ENCODE assay signal across 16 mouse cellular contexts in the genomic region with DNA sequence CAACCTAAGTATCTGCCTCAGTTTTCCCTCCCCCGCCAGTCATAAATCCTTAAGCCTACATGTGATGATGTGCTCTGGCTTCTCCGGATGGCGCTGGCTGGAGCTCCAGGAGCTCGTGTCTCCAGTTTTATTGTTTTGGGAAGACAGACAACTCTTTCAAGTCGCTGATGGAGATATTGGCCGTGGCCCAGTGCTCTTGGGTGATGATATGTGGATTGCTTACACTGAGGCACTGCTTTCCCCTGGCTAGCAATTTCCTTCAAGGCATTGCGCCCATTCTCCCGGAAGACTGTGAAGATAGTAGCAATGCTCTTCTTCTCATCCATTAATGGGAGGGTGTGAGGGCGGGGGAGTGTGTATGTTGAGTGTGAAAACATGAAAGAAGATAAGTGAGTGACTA.
DNase-seq lines count a peak whose midpoint lies in the region; ATAC-seq lines count a peak whose summit lies in the region.
"Had no signal": no experiment of that assay in that cellular context is flagged by ENCODE, and none has a peak within 500 bp of the region (broad histone marks: within the 10 kb centered on the region; RNA-seq: fewer than 3 reads in every experiment).

No protein-coding gene starts in this region.

- ATAC-seq in embryonic facial prominence, embryonic 14.5 days (ENCODE audit: low read depth): no peak
- ATAC-seq: forebrain, embryonic 14.5 days had no signal

- H3K9me3 ChIP-seq in embryonic facial prominence, embryonic 14.5 days (ENCODE audit: control insufficient read depth, low read length): 0 out of 2 replicates have a peak, but pooled peaks cover 4% of the 10 kb centered on the region
- H3K9me3 ChIP-seq in embryonic facial prominence, embryonic 10.5 days: no peaks in the 10 kb centered on the region
- H3K9me3 ChIP-seq in midbrain, embryonic 10.5 days (replicated peaks): 0 out of 2 replicates have a peak, but pooled peaks cover 3% of the 10 kb centered on the region
- H3K9me3 ChIP-seq: kidney, embryonic 15.5 days; limb, embryonic 12.5 days had no signal

- peak; percentile 22 for DNase-seq in embryonic facial prominence, embryonic 14.5 days (ENCODE audit: low spot score)
- no peak for DNase-seq in embryonic facial prominence, embryonic 10.5 days (ENCODE audit: low spot score)
- DNase-seq in kidney, postnatal 4 days: peak; percentile 26 to 35
- DNase-seq in kidney, adult 18-20 months: no peak
- DNase-seq in fibroblast of lung, adult 2 months (ENCODE audit: low read depth): peak; percentile 27
- DNase-seq in heart, postnatal 10 days: peak; percentile 51 to 57
- no peak for DNase-seq in testis, postnatal 14 days (ENCODE audit: low spot score)
- DNase-seq in midbrain, embryonic 10.5 days (ENCODE audit: low spot score): no peak
- DNase-seq: cerebellum, adult 9-11 months; right cerebral cortex, postnatal 25 days; thymus, postnatal 36 days had no signal

- H3K4me3 ChIP-seq in embryonic facial prominence, embryonic 14.5 days (ENCODE audit: low read depth, low read length): no peak overlapping the region
- H3K4me3 ChIP-seq in embryonic facial prominence, embryonic 10.5 days: no peak overlapping the region
- no peak overlapping the region for H3K4me3 ChIP-seq in midbrain, embryonic 10.5 days
- H3K4me3 ChIP-seq: kidney, embryonic 15.5 days; layer of hippocampus, adult 2 months; limb, embryonic 12.5 days had no signal

- no peaks in the 10 kb centered on the region for H3K36me3 ChIP-seq in embryonic facial prominence, embryonic 14.5 days (ENCODE audit: control insufficient read depth, insufficient read depth, low read length)
- no peaks in the 10 kb centered on the region for H3K36me3 ChIP-seq in embryonic facial prominence, embryonic 10.5 days (replicated peaks)
- no peaks in the 10 kb centered on the region for H3K36me3 ChIP-seq in midbrain, embryonic 10.5 days
- H3K36me3 ChIP-seq: kidney, embryonic 15.5 days; limb, embryonic 12.5 days had no signal

- H3K9ac ChIP-seq in embryonic facial prominence, embryonic 14.5 days (ENCODE audit: low read depth, low read length): no peak overlapping the region
- H3K9ac ChIP-seq: kidney, embryonic 15.5 days; limb, embryonic 12.5 days; liver, embryonic 14.5 days had no signal

- no peak overlapping the region for H3K27ac ChIP-seq in embryonic facial prominence, embryonic 14.5 days (replicated peaks; ENCODE audit: low read depth, low read length)
- no peak overlapping the region for H3K27ac ChIP-seq in embryonic facial prominence, embryonic 10.5 days (replicated peaks)
- H3K27ac ChIP-seq in midbrain, embryonic 10.5 days (replicated peaks): no peak overlapping the region
- H3K27ac ChIP-seq: kidney, embryonic 15.5 days; layer of hippocampus, adult 2 months; limb, embryonic 12.5 days; liver, embryonic 14.5 days had no signal

- H3K27me3 ChIP-seq in embryonic facial prominence, embryonic 14.5 days (replicated peaks; ENCODE audit: control insufficient read depth, insufficient read depth, low read length): no peaks in the 10 kb centered on the region
- no peaks in the 10 kb centered on the region for H3K27me3 ChIP-seq in embryonic facial prominence, embryonic 10.5 days (replicated peaks; ENCODE audit: low read depth, poor library complexity, severe bottlenecking)
- H3K27me3 ChIP-seq in midbrain, embryonic 10.5 days (ENCODE audit: low read depth, poor library complexity, severe bottlenecking): no peaks in the 10 kb centered on the region
- H3K27me3 ChIP-seq: kidney, embryonic 15.5 days had no signal

- H3K4me2 ChIP-seq in embryonic facial prominence, embryonic 14.5 days (ENCODE audit: low read depth, low read length): no peak overlapping the region
- H3K4me2 ChIP-seq: kidney, embryonic 15.5 days; limb, embryonic 12.5 days had no signal

- intact Hi-C loops in heart, postnatal 10 days (cut with DNase I): no loop called here

- no peaks in the 10 kb centered on the region for H3K4me1 ChIP-seq in embryonic facial prominence, embryonic 14.5 days (ENCODE audit: control insufficient read depth, insufficient read depth, low read length)
- H3K4me1 ChIP-seq in embryonic facial prominence, embryonic 10.5 days: no peaks in the 10 kb centered on the region
- H3K4me1 ChIP-seq in midbrain, embryonic 10.5 days: no peaks in the 10 kb centered on the region

- 88% methylated on average over 9 of the region's 9 CpGs for WGBS in embryonic facial prominence, embryonic 14.5 days
- 92% methylated on average over 9 of the region's 9 CpGs for WGBS in embryonic facial prominence, embryonic 10.5 days
- 90% methylated on average over 9 of the region's 9 CpGs for WGBS in midbrain, embryonic 10.5 days

Comparison
In these comparisons a context has a peak if more than half of its experiments do, and no peak if none do; other contexts are left out.
1. DNase-seq: peak in embryonic facial prominence, embryonic 14.5 days (single experiment), kidney, postnatal 4 days (2 of 2), fibroblast of lung, adult 2 months (single experiment) and heart, postnatal 10 days (2 of 2); none in embryonic facial prominence, embryonic 10.5 days (single experiment), kidney, adult 18-20 months (single experiment), testis, postnatal 14 days (single experiment) and midbrain, embryonic 10.5 days (single experiment).